ENCODE assay signal across 27 mouse cellular contexts in genomic region chrX:70606349-70606748, GRCm38 (mm10).
A peak's percentile ranks its signal among the peaks of the same experiment; 100 is the strongest.
DNase-seq lines count a peak whose midpoint lies in the region; ATAC-seq lines count a peak whose summit lies in the region.
"Had no signal": no experiment of that assay in that cellular context is flagged by ENCODE, and none has a peak within 500 bp of the region (broad histone marks: within the 10 kb centered on the region; RNA-seq: fewer than 3 reads in every experiment).

No protein-coding gene starts in this region.

- H3K27me3 ChIP-seq in forebrain, embryonic 16.5 days (replicated peaks; ENCODE audit: control insufficient read depth, insufficient read depth, low read length) = no peaks in the 10 kb centered on the region
- H3K27me3 ChIP-seq in forebrain, embryonic 15.5 days = no peaks in the 10 kb centered on the region
- no peaks in the 10 kb centered on the region for H3K27me3 ChIP-seq in hindbrain, embryonic 16.5 days (replicated peaks; ENCODE audit: control insufficient read depth, insufficient read depth, low read length)
- H3K27me3 ChIP-seq in hindbrain, embryonic 13.5 days = no peaks in the 10 kb centered on the region
- H3K27me3 ChIP-seq: CH12.LX; embryonic facial prominence, embryonic 13.5 days; heart, embryonic 12.5 days; heart, embryonic 15.5 days; intestine, embryonic 15.5 days had no signal

- peak; percentile 45 for DNase-seq in Muller cell, postnatal 12 days (ENCODE audit: inconsistent ontology term)
- DNase-seq in spleen, postnatal 4 days (ENCODE audit: low spot score in 2 of 2) = no peak
- DNase-seq: adrenal gland, adult 2 months; adrenal gland, postnatal 14 days; B cell, adult 2 months; cerebellum, adult 11-12 months; cerebellum, adult 8-10 months; cerebellum, postnatal 36 days; embryo, embryonic 11 days; gastrocnemius, postnatal 25 days; heart, adult 18-20 months; heart, postnatal 10 days; heart, postnatal 36 days; kidney, adult 11 months; kidney, adult 8-10 months had no signal

- H3K9me3 ChIP-seq in forebrain, embryonic 16.5 days (ENCODE audit: control insufficient read depth, low read length) = no peaks in the 10 kb centered on the region
- H3K9me3 ChIP-seq in forebrain, embryonic 15.5 days = no peaks in the 10 kb centered on the region
- H3K9me3 ChIP-seq in hindbrain, embryonic 16.5 days (ENCODE audit: control insufficient read depth, low read length) = no peaks in the 10 kb centered on the region
- no peaks in the 10 kb centered on the region for H3K9me3 ChIP-seq in hindbrain, embryonic 13.5 days
- H3K9me3 ChIP-seq: embryonic facial prominence, embryonic 10.5 days; embryonic facial prominence, embryonic 13.5 days; G1E; heart, embryonic 12.5 days; heart, embryonic 15.5 days; intestine, embryonic 15.5 days had no signal

- ATAC-seq in forebrain, embryonic 16.5 days = peak; percentile 55; the same call in 1 of the 2 replicates
- ATAC-seq in forebrain, embryonic 15.5 days (replicated peaks) = no peak
- 0 out of 2 replicates have a peak, but pooled peaks have one; percentile 30 for ATAC-seq in hindbrain, embryonic 16.5 days
- ATAC-seq in hindbrain, embryonic 13.5 days (ENCODE audit: low FRiP score) = no peak
- ATAC-seq: intestine, embryonic 15.5 days had no signal

- H3K27ac ChIP-seq in forebrain, embryonic 16.5 days (ENCODE audit: low read length) = no peak overlapping the region
- no peak overlapping the region for H3K27ac ChIP-seq in forebrain, embryonic 15.5 days (replicated peaks)
- no peak overlapping the region for H3K27ac ChIP-seq in hindbrain, embryonic 16.5 days (ENCODE audit: low read depth, low read length)
- H3K27ac ChIP-seq in hindbrain, embryonic 13.5 days = no peak overlapping the region
- H3K27ac ChIP-seq: embryonic facial prominence, embryonic 10.5 days; embryonic facial prominence, embryonic 13.5 days; heart, embryonic 15.5 days; intestine, embryonic 15.5 days had no signal

- no peaks in the 10 kb centered on the region for H3K4me1 ChIP-seq in forebrain, embryonic 16.5 days (replicated peaks; ENCODE audit: control insufficient read depth, insufficient read depth, low read length)
- H3K4me1 ChIP-seq in forebrain, embryonic 15.5 days = no peaks in the 10 kb centered on the region
- no peaks in the 10 kb centered on the region for H3K4me1 ChIP-seq in hindbrain, embryonic 16.5 days (ENCODE audit: control insufficient read depth, insufficient read depth, low read depth, low read length)
- no peaks in the 10 kb centered on the region for H3K4me1 ChIP-seq in hindbrain, embryonic 13.5 days (replicated peaks)
- H3K4me1 ChIP-seq: embryonic facial prominence, embryonic 10.5 days; embryonic facial prominence, embryonic 13.5 days; heart, embryonic 12.5 days; heart, embryonic 15.5 days; intestine, embryonic 15.5 days had no signal

- H3K36me3 ChIP-seq in forebrain, embryonic 16.5 days (ENCODE audit: control insufficient read depth, insufficient read depth) = no peaks in the 10 kb centered on the region
- H3K36me3 ChIP-seq in forebrain, embryonic 15.5 days = no peaks in the 10 kb centered on the region
- no peaks in the 10 kb centered on the region for H3K36me3 ChIP-seq in hindbrain, embryonic 16.5 days (ENCODE audit: control insufficient read depth, insufficient read depth, low read length)
- no peaks in the 10 kb centered on the region for H3K36me3 ChIP-seq in hindbrain, embryonic 13.5 days
- H3K36me3 ChIP-seq: embryonic facial prominence, embryonic 10.5 days; embryonic facial prominence, embryonic 13.5 days; G1E; heart, embryonic 12.5 days; heart, embryonic 15.5 days; intestine, embryonic 15.5 days had no signal

- H3K4me3 ChIP-seq in forebrain, embryonic 16.5 days (replicated peaks; ENCODE audit: low read length) = no peak overlapping the region
- no peak overlapping the region for H3K4me3 ChIP-seq in forebrain, embryonic 15.5 days
- H3K4me3 ChIP-seq in hindbrain, embryonic 16.5 days (ENCODE audit: low read length) = no peak overlapping the region
- H3K4me3 ChIP-seq in hindbrain, embryonic 13.5 days = no peak overlapping the region
- H3K4me3 ChIP-seq: embryonic facial prominence, embryonic 10.5 days; embryonic facial prominence, embryonic 13.5 days; erythroblast, embryonic 14.5 days; heart, embryonic 12.5 days; heart, embryonic 15.5 days; intestine, embryonic 15.5 days had no signal

- no peak overlapping the region for H3K9ac ChIP-seq in forebrain, embryonic 16.5 days (replicated peaks; ENCODE audit: low read depth, low read length)
- H3K9ac ChIP-seq in forebrain, embryonic 15.5 days (replicated peaks) = no peak overlapping the region
- no peak overlapping the region for H3K9ac ChIP-seq in hindbrain, embryonic 16.5 days (ENCODE audit: low read depth, low read length)
- no peak overlapping the region for H3K9ac ChIP-seq in hindbrain, embryonic 13.5 days
- H3K9ac ChIP-seq: embryonic facial prominence, embryonic 13.5 days; heart, embryonic 12.5 days; heart, embryonic 15.5 days; intestine, embryonic 15.5 days had no signal

- no peak overlapping the region for H3K4me2 ChIP-seq in forebrain, embryonic 16.5 days (ENCODE audit: low read length)
- H3K4me2 ChIP-seq in forebrain, embryonic 15.5 days (replicated peaks) = no peak overlapping the region
- no peak overlapping the region for H3K4me2 ChIP-seq in hindbrain, embryonic 16.5 days (ENCODE audit: low read length)
- H3K4me2 ChIP-seq in hindbrain, embryonic 13.5 days = no peak overlapping the region
- H3K4me2 ChIP-seq: embryonic facial prominence, embryonic 13.5 days; heart, embryonic 12.5 days; heart, embryonic 15.5 days; intestine, embryonic 15.5 days had no signal

- WGBS in forebrain, embryonic 16.5 days = 43% methylated on average over 1 of the region's 1 CpGs
- WGBS in forebrain, embryonic 15.5 days = 60% methylated on average over 1 of the region's 1 CpGs
- 70% methylated on average over 1 of the region's 1 CpGs for WGBS in hindbrain, embryonic 16.5 days
- 87% methylated on average over 1 of the region's 1 CpGs for WGBS in hindbrain, embryonic 13.5 days

Comparison
In these comparisons a context has a peak if more than half of its experiments do, and no peak if none do; other contexts are left out.
1. ATAC-seq: peak in forebrain, embryonic 16.5 days (single experiment) and hindbrain, embryonic 16.5 days (single experiment); none in forebrain, embryonic 15.5 days (single experiment) and hindbrain, embryonic 13.5 days (single experiment).